Mouse (Mus musculus) lung, embryonic 15.5 days (tissue): ENCODE measurements around the gene Thada. TPM values are rescaled to one million over a fixed set of nuclear protein-coding genes. Genes with fewer than 3 reads are reported as not detected.

Experiments used
- ATAC-seq: fragments of 200-750 bp; cut with Nextera tagmentation; 2 replicates; pipeline ENCODE4 v1.8.0; 2017; ENCODE audit warnings: moderate number of reproducible peaks, borderline replicate concordance; ENCODE audit not compliant: low FRiP score, low TSS enrichment; ENCODE audit errors: extremely low read depth
- H3K27ac ChIP-seq: fragments of 300-500 bp; sonication (generic); 2 replicates; pipeline ENCODE4 v1.5.1; 2015; ENCODE audit warnings: moderate library complexity, mild to moderate bottlenecking, inconsistent platforms
- H3K27me3 ChIP-seq: fragments of 300-500 bp; sonication (generic); 2 replicates; pipeline ENCODE4 v1.6.1; 2015; ENCODE audit warnings: inconsistent platforms
- H3K36me3 ChIP-seq: fragments of 300-500 bp; sonication (generic); 2 replicates; pipeline ENCODE4 v1.6.1; 2015; ENCODE audit warnings: inconsistent platforms
- H3K4me1 ChIP-seq: fragments of 300-500 bp; sonication (generic); 2 replicates; pipeline ENCODE4 v1.6.1; 2015; ENCODE audit warnings: inconsistent platforms
- H3K4me2 ChIP-seq: fragments of 300-500 bp; sonication (generic); 2 replicates; pipeline ENCODE4 v1.6.1; 2015; ENCODE audit warnings: inconsistent platforms, mild to moderate bottlenecking, moderate library complexity
- H3K4me3 ChIP-seq: fragments of 300-500 bp; sonication (generic); 2 replicates; pipeline ENCODE4 v1.5.1; 2015; ENCODE audit warnings: mild to moderate bottlenecking, inconsistent platforms
- H3K9ac ChIP-seq: fragments of 300-500 bp; sonication (generic); 2 replicates; pipeline ENCODE4 v1.6.1; 2015; ENCODE audit warnings: inconsistent platforms
- H3K9me3 ChIP-seq: fragments of 300-500 bp; sonication (generic); 2 replicates; pipeline ENCODE4 v1.6.1; 2016; ENCODE audit warnings: inconsistent platforms
- WGBS: fragments of 180-500 bp; shearing (Covaris S2); methylation state at CpG from one replicate; pipeline ENCODE4 v1.1.7; 2015; 5-methylcytosine and 5-hydroxymethylcytosine counted together
- polyA plus RNA-seq: library from polyadenylated mRNA; unstranded; fragments of >200 nt; fragmentation: Nextera tagmentation; extraction: Ambion mirVana; gene quantifications from 2 replicates; pipeline ENCODE4 v1.2.1, GENCODE M21; 2015

The Thada gene
- polyA plus RNA-seq, 1 experiment from 2014 or later = 10.0 TPM

DNA sequence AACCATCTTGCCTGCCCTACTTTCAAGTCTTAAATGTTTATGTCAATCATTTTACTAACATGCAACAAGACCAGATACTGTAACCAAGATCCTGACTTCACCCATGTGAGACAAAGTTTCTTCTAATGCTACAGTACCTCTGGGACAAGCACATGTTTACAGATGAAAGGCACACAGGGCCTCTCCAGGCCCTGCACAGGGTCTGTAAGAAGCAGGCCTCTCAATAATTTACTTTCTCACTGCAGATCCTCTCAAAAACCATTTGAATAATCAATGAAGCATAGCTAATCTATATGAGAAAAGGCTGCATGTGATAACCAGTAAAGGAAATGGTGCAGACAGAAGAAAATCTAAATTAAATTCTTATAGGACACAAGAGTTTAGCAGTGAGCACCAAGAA, 31.8 kb downstream of the Thada start:
- Histone ChIP-seq H3K4me2 (no peak overlapping the region), H3K27ac (no peak overlapping the region), H3K9me3 (no peaks in the 10 kb centered on the region), H3K36me3 (peaks cover 79% of the 10 kb centered on the region), H3K4me3 (no peak overlapping the region), H3K4me1 (no peaks in the 10 kb centered on the region), H3K27me3 (no peaks in the 10 kb centered on the region), H3K9ac (no peak overlapping the region)
- ATAC-seq = no peak

- no peak for ATAC-seq
- no peak overlapping the region for H3K4me2 ChIP-seq
- H3K27ac ChIP-seq = no peak overlapping the region
- no peak overlapping the region for H3K9ac ChIP-seq
- H3K4me1 ChIP-seq = no peaks in the 10 kb centered on the region
- H3K36me3 ChIP-seq = peaks cover 77% of the 10 kb centered on the region
- H3K27me3 ChIP-seq = no peaks in the 10 kb centered on the region
- no peaks in the 10 kb centered on the region for H3K9me3 ChIP-seq
- 51% methylated on average over 5 of the region's 5 CpGs for WGBS
- no peak overlapping the region for H3K4me3 ChIP-seq
Measured at GRCm38 (mm10) chr17:84431991-84432390, 34.0 kb downstream of the Thada start.

- H3K4me2 ChIP-seq = no peak overlapping the region
- H3K9ac ChIP-seq = no peak overlapping the region
- H3K4me1 ChIP-seq = peaks cover 8% of the 10 kb centered on the region; the same call in 1 of the 2 replicates
- no peak overlapping the region for H3K4me3 ChIP-seq
- no peaks in the 10 kb centered on the region for H3K9me3 ChIP-seq
- 75% methylated on average over 1 of the region's 1 CpGs for WGBS
- no peak for ATAC-seq
- peaks cover 48% of the 10 kb centered on the region for H3K36me3 ChIP-seq
- H3K27ac ChIP-seq = no peak overlapping the region
- no peaks in the 10 kb centered on the region for H3K27me3 ChIP-seq
Measured at GRCm38 (mm10) chr17:84424258-84424657, 41.7 kb downstream of the Thada start.

DNA sequence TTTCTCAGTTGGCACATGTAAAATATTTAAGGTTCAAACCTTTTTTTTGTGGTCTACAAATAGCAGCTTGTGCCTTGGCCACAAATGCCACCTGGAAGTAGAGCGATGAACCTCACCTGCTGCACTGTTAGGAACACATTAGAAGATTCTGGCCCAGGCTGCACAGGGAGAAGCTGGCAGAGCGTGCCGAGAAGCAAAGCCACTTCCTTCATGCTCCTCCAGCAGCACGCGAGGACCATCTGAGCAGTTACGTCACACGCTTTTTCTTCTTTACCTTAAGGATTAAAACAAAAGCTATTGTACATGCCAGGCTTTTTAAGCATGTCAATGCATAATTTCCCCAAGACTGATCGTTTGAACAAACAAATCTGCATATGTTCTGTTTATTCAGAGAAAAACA, 43.1 kb downstream of the Thada start:
- H3K9me3 ChIP-seq = no peaks in the 10 kb centered on the region
- H3K36me3 ChIP-seq = peaks cover 36% of the 10 kb centered on the region
- no peak overlapping the region for H3K27ac ChIP-seq
- H3K27me3 ChIP-seq = no peaks in the 10 kb centered on the region
- no peak overlapping the region for H3K4me3 ChIP-seq
- no peak for ATAC-seq
- H3K9ac ChIP-seq = no peak overlapping the region
- H3K4me2 ChIP-seq = no peak overlapping the region
- 84% methylated on average over 8 of the region's 8 CpGs for WGBS
- H3K4me1 ChIP-seq = peaks cover 8% of the 10 kb centered on the region; the same call in 1 of the 2 replicates

GRCm38 (mm10) chr17:84422001-84422785, 43.8 kb downstream of the Thada start:
- ATAC-seq = no peak
- no peak overlapping the region for H3K27ac ChIP-seq

DNA sequence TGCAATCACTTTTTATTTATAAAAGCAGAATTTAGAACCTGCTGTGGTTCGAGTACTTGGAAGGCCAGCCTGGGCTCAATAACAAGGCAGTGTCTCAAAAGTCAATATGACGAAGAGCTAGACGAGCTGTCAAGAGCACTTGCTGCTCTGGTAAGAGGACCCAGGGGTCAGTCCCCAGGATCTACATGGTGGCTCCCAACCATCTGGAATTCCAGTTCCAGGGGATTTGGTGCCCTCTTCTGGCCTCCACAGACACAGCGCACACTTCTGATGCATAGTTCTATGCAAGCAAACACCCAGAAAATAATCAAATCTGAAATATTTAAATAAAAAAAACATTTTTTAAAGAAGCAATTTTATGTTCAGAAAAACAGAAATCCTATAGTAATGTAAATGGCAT, 45.0 kb downstream of the Thada start:
- H3K9ac ChIP-seq = no peak overlapping the region
- H3K27me3 ChIP-seq = no peaks in the 10 kb centered on the region
- WGBS = 69% methylated on average over 4 of the region's 4 CpGs
- no peak overlapping the region for H3K4me3 ChIP-seq
- H3K4me2 ChIP-seq = no peak overlapping the region
- no peaks in the 10 kb centered on the region for H3K9me3 ChIP-seq
- peak overlapping the region; percentile 79 for H3K27ac ChIP-seq
- peaks cover 26% of the 10 kb centered on the region for H3K36me3 ChIP-seq
- H3K4me1 ChIP-seq = peaks cover 8% of the 10 kb centered on the region; the same call in 1 of the 2 replicates
- no peak for ATAC-seq

More at GRCm38 (mm10) chr17:84422001-84422785, 43.8 kb downstream of the Thada start:
- Histone ChIP-seq H3K9ac (no peak overlapping the region), H3K4me3 (no peak overlapping the region), H3K9me3 (no peaks in the 10 kb centered on the region), H3K4me1 (peaks cover 8% of the 10 kb centered on the region; the same call in 1 of the 2 replicates), H3K36me3 (peaks cover 30% of the 10 kb centered on the region), H3K27me3 (no peaks in the 10 kb centered on the region), H3K4me2 (no peak overlapping the region)
- 66% methylated on average over 4 of the region's 4 CpGs for WGBS

- no peak overlapping the region for H3K9ac ChIP-seq
- no peaks in the 10 kb centered on the region for H3K27me3 ChIP-seq
- no peaks in the 10 kb centered on the region for H3K9me3 ChIP-seq
- H3K4me2 ChIP-seq = no peak overlapping the region
- ATAC-seq = no peak
- H3K4me3 ChIP-seq = no peak overlapping the region
- peaks cover 8% of the 10 kb centered on the region; the same call in 1 of the 2 replicates for H3K4me1 ChIP-seq
- peaks cover 18% of the 10 kb centered on the region for H3K36me3 ChIP-seq
- 51% methylated on average over 3 of the region's 3 CpGs for WGBS
- peak overlapping the region; percentile 79 for H3K27ac ChIP-seq
Measured at GRCm38 (mm10) chr17:84420276-84420639, 45.7 kb downstream of the Thada start.

DNA sequence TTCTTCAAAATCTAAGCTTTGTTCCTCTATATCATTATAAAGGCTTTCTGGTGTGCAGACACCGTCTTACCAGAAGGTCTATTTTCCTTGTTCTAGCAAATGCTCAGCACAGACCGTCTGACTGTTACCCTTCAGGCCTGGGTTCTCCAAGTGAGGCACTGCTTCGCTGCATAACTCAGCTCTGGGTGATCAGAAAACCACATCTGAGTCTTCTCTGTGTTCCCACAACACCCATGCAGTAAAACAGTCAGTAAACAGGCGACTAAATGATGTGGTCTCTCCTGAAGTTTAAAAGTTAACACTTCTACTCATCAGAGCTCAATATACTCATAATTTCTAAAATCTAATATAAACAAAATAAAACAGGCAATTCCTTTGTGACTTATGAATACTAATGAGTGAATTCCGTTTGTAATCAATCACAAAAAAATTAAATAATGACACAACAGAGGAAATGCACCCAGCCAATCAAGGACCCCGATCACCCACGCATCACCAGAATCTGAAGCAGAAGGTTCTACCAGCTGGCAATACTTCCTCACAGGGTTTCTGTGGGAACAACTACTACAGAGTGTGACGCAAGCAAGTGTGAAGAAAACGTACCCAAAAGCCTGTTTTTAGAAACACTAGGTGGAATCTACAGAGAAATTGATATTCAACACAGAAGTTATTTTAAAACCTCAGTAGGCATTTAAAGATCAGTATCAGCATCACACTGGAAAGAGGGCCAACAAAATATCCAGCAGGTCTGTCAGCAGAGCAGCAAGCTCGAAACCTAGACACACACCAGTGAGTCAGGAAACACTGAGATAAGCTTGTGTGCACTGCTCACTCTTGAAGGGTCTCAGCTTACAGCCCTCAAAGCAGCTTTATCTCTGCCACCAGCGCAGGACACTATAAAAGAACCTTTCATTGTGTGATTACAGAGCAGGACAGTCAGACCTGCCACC, 46.4 kb downstream of the Thada start:
- H3K4me2 ChIP-seq = no peak overlapping the region
- no peaks in the 10 kb centered on the region for H3K27me3 ChIP-seq
- 43% methylated on average over 11 of the region's 11 CpGs for WGBS
- peak overlapping the region; percentile 79 for H3K27ac ChIP-seq
- peaks cover 11% of the 10 kb centered on the region for H3K36me3 ChIP-seq
- H3K4me1 ChIP-seq = peaks cover 8% of the 10 kb centered on the region; the same call in 1 of the 2 replicates
- no peak overlapping the region for H3K4me3 ChIP-seq
- ATAC-seq = peak; percentile 57; the same call in 1 of the 2 replicates
- no peak overlapping the region for H3K9ac ChIP-seq
- H3K9me3 ChIP-seq = no peaks in the 10 kb centered on the region

GRCm38 (mm10) chr17:84415936-84416335, 50.1 kb downstream of the Thada start:
- no peak overlapping the region for H3K9ac ChIP-seq
- no peaks in the 10 kb centered on the region for H3K27me3 ChIP-seq
- H3K4me3 ChIP-seq = no peak overlapping the region
- H3K9me3 ChIP-seq = no peaks in the 10 kb centered on the region
- ATAC-seq = no peak
- H3K27ac ChIP-seq = no peak overlapping the region
- H3K36me3 ChIP-seq = peaks cover 1% of the 10 kb centered on the region; the same call in 1 of the 2 replicates
- H3K4me1 ChIP-seq = peaks cover 8% of the 10 kb centered on the region; the same call in 1 of the 2 replicates
- H3K4me2 ChIP-seq = no peak overlapping the region
- WGBS = 66% methylated on average over 3 of the region's 3 CpGs

GRCm38 (mm10) chr17:84408731-84409130, 57.3 kb downstream of the Thada start:
- no peak for ATAC-seq
- H3K9me3 ChIP-seq = no peaks in the 10 kb centered on the region
- WGBS = 83% methylated on average over 1 of the region's 1 CpGs
- H3K4me2 ChIP-seq = no peak overlapping the region
- no peak overlapping the region for H3K27ac ChIP-seq
- no peak overlapping the region for H3K9ac ChIP-seq
- no peaks in the 10 kb centered on the region for H3K4me1 ChIP-seq
- no peak overlapping the region for H3K4me3 ChIP-seq
- H3K36me3 ChIP-seq = no peaks in the 10 kb centered on the region; the same call in 1 of the 2 replicates
- no peaks in the 10 kb centered on the region for H3K27me3 ChIP-seq

DNA sequence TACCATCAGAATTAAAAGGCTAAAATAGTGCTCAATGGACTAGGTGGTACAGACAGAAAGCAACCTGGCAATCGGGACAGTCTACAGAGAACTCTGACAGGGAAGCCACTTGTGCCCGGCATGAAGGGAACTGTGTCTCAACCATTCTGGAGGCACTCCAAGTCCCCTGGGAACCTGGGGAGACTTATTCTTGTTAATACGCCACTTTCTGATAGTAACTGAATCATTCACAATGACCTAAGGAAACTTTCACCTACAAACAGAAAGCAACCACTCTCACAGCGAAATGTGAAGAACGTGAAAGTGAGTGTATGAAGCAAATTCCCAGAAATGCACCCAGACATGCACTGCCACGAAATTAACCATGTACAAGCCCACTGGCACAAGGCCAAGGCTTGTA, 60.4 kb downstream of the Thada start:
- no peaks in the 10 kb centered on the region for H3K27me3 ChIP-seq

DNA sequence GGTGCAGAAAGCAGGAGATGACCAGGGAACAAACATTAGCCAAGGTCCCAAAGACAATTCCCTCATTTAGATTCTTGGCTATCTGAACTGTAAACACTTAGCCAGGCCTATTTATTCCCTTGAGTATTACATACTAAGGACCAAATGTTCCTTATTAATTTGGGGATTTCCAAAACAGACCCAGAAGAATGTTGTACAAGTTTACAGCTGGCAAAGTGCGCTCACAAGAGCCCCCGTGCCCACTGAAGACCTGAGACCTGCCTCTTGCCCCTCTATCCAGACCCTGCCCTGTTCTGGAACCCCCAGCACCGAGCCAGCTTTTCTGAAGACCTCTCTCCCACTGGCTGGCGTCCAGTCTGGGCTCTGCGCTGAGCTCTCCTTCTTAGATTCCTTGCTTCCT, 64.2 kb downstream of the Thada start:
- peaks cover 9% of the 10 kb centered on the region; the same call in 1 of the 2 replicates for H3K36me3 ChIP-seq
- H3K4me2 ChIP-seq = no peak overlapping the region
- H3K27ac ChIP-seq = no peak overlapping the region
- H3K4me3 ChIP-seq = no peak overlapping the region
- no peak for ATAC-seq
- 82% methylated on average over 5 of the region's 5 CpGs for WGBS
- no peaks in the 10 kb centered on the region for H3K27me3 ChIP-seq
- no peaks in the 10 kb centered on the region for H3K9me3 ChIP-seq
- no peaks in the 10 kb centered on the region for H3K4me1 ChIP-seq
- H3K9ac ChIP-seq = no peak overlapping the region

More for the DNA sequence above, 60.4 kb downstream of the Thada start:
- no peak overlapping the region for H3K9ac ChIP-seq
- no peaks in the 10 kb centered on the region; the same call in 1 of the 2 replicates for H3K36me3 ChIP-seq
- no peak overlapping the region for H3K4me3 ChIP-seq
- no peak for ATAC-seq
- 63% methylated on average over 6 of the region's 6 CpGs for WGBS
- no peaks in the 10 kb centered on the region for H3K4me1 ChIP-seq
- no peak overlapping the region for H3K27ac ChIP-seq
- no peak overlapping the region for H3K4me2 ChIP-seq
- no peaks in the 10 kb centered on the region for H3K9me3 ChIP-seq
